Mouse (Mus musculus): Measurements from ENCODE around the gene Dcaf8. TPM values are rescaled to one million over a fixed set of nuclear protein-coding genes. Genes with fewer than 3 reads are reported as not detected.

The Dcaf8 gene
- polyA plus RNA-seq, 1 experiment, result 53.2 TPM

- Histone ChIP-seq H3K4me3 (ENCODE audit: control insufficient read depth, low read depth, low read length) (no peak overlapping the region), H3K4me1 (ENCODE audit: control insufficient read depth, insufficient read depth, low read length) (no peaks in the 10 kb centered on the region), H3K27ac (ENCODE audit: control insufficient read depth, insufficient read depth, low read depth, low read length) (no peak overlapping the region), H3K27me3 (ENCODE audit: control insufficient read depth, insufficient read depth, low read length) (no peaks in the 10 kb centered on the region), H3K36me3 (ENCODE audit: control insufficient read depth, insufficient read depth, low read length) (peaks cover 8% of the 10 kb centered on the region)
- TF ChIP-seq POLR2A (IDR thresholded peaks at IDR 0.05; ENCODE audit: control insufficient read depth, low read depth, low read length), result no peak
- no peak for TF ChIP-seq CTCF (IDR thresholded peaks at IDR 0.05; ENCODE audit: control insufficient read depth, insufficient read depth, insufficient replicate concordance, low read depth, low read length)
Observed at GRCm38 (mm10) chr1:172119720-172120119, 28.2 kb upstream of the Dcaf8 start.

- no peak overlapping the region for H3K27ac ChIP-seq (ENCODE audit: control insufficient read depth, insufficient read depth, low read depth, low read length)
- peaks cover 4% of the 10 kb centered on the region; the same call in 1 of the 2 replicates for H3K36me3 ChIP-seq (ENCODE audit: control insufficient read depth, insufficient read depth, low read length)
- TF ChIP-seq CTCF (IDR thresholded peaks at IDR 0.05; ENCODE audit: control insufficient read depth, insufficient read depth, insufficient replicate concordance, low read depth, low read length) (no peak), POLR2A (IDR thresholded peaks at IDR 0.05; ENCODE audit: control insufficient read depth, low read depth, low read length) (no peak)
- H3K4me3 ChIP-seq (ENCODE audit: control insufficient read depth, low read depth, low read length), result no peak overlapping the region
- H3K4me1 ChIP-seq (ENCODE audit: control insufficient read depth, insufficient read depth, low read length), result peaks cover 3% of the 10 kb centered on the region
- H3K27me3 ChIP-seq (ENCODE audit: control insufficient read depth, insufficient read depth, low read length), result no peaks in the 10 kb centered on the region
Observed at GRCm38 (mm10) chr1:172122671-172123070, 25.2 kb upstream of the Dcaf8 start.

DNA sequence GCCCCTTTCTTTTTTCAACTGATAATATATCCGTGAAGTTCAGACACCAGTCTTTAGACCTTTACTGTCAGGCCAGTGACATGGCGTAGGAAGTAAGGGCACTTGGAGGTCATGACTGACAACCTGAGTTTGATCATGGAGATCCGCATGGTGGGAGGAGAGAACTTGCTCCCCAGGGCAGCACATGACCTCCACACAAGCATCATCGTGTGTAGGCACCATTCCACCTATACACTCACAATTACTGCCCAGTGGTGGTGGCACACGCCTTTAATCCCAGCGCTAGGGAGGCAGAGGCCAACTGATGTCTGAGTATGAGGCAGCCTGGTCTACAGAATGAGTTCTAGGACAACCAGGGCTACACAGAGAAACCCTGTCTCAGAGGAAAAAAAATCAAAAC lies 23.3 kb upstream of the Dcaf8 start:
- H3K4me3 ChIP-seq (ENCODE audit: control insufficient read depth, low read depth, low read length), result no peak overlapping the region
- no peak for TF ChIP-seq CTCF (IDR thresholded peaks at IDR 0.05; ENCODE audit: control insufficient read depth, insufficient read depth, insufficient replicate concordance, low read depth, low read length)
- TF ChIP-seq POLR2A (IDR thresholded peaks at IDR 0.05; ENCODE audit: control insufficient read depth, low read depth, low read length), result no peak
- H3K4me1 ChIP-seq (ENCODE audit: control insufficient read depth, insufficient read depth, low read length), result peaks cover 3% of the 10 kb centered on the region
- no peaks in the 10 kb centered on the region for H3K27me3 ChIP-seq (ENCODE audit: control insufficient read depth, insufficient read depth, low read length)
- H3K27ac ChIP-seq (ENCODE audit: control insufficient read depth, insufficient read depth, low read depth, low read length), result no peak overlapping the region
- peaks cover 8% of the 10 kb centered on the region for H3K36me3 ChIP-seq (ENCODE audit: control insufficient read depth, insufficient read depth, low read length)

- Histone ChIP-seq H3K27ac (ENCODE audit: control insufficient read depth, insufficient read depth, low read depth, low read length) (peak within 1 kb of the TSS; percentile 90), H3K27me3 (ENCODE audit: control insufficient read depth, insufficient read depth, low read length) (no peaks in the 10 kb centered on the region), H3K4me3 (ENCODE audit: control insufficient read depth, low read depth, low read length) (peak within 1 kb of the TSS; percentile 100), H3K4me1 (ENCODE audit: control insufficient read depth, insufficient read depth, low read length) (peaks cover 3% of the 10 kb centered on the region), H3K36me3 (ENCODE audit: control insufficient read depth, insufficient read depth, low read length) (peaks cover 5% of the 10 kb centered on the region)
- TF ChIP-seq CTCF (IDR thresholded peaks at IDR 0.05; ENCODE audit: control insufficient read depth, insufficient read depth, insufficient replicate concordance, low read depth, low read length) (no peak), POLR2A (IDR thresholded peaks at IDR 0.05; ENCODE audit: control insufficient read depth, low read depth, low read length) (peak; percentile 68)
Observed at GRCm38 (mm10) chr1:172126376-172127347, 21.2 kb upstream of the Dcaf8 start, which contains the start of gene Pex19. Gene Pex19, plus strand, starts transcription at chr1:172126755.

GRCm38 (mm10) chr1:172127487-172127886 lies 20.4 kb upstream of the Dcaf8 start:
- TF ChIP-seq CTCF (IDR thresholded peaks at IDR 0.05; ENCODE audit: control insufficient read depth, insufficient read depth, insufficient replicate concordance, low read depth, low read length) (no peak), POLR2A (IDR thresholded peaks at IDR 0.05; ENCODE audit: control insufficient read depth, low read depth, low read length) (no peak)
- 0 out of 2 replicates have a peak overlapping the region, but pooled peaks have one; percentile 42 for H3K27ac ChIP-seq (ENCODE audit: control insufficient read depth, insufficient read depth, low read depth, low read length)
- H3K4me3 ChIP-seq (ENCODE audit: control insufficient read depth, low read depth, low read length), result peak overlapping the region; percentile 100
- H3K27me3 ChIP-seq (ENCODE audit: control insufficient read depth, insufficient read depth, low read length), result no peaks in the 10 kb centered on the region
- peaks cover 3% of the 10 kb centered on the region for H3K4me1 ChIP-seq (ENCODE audit: control insufficient read depth, insufficient read depth, low read length)
- peaks cover 5% of the 10 kb centered on the region for H3K36me3 ChIP-seq (ENCODE audit: control insufficient read depth, insufficient read depth, low read length)

- Histone ChIP-seq H3K27me3 (ENCODE audit: control insufficient read depth, insufficient read depth, low read length) (no peaks in the 10 kb centered on the region), H3K27ac (ENCODE audit: control insufficient read depth, insufficient read depth, low read depth, low read length) (no peak overlapping the region), H3K4me3 (ENCODE audit: control insufficient read depth, low read depth, low read length) (peak overlapping the region; percentile 81), H3K36me3 (ENCODE audit: control insufficient read depth, insufficient read depth, low read length) (peaks cover 6% of the 10 kb centered on the region), H3K4me1 (ENCODE audit: control insufficient read depth, insufficient read depth, low read length) (peaks cover 3% of the 10 kb centered on the region)
- TF ChIP-seq POLR2A (IDR thresholded peaks at IDR 0.05; ENCODE audit: control insufficient read depth, low read depth, low read length) (no peak), CTCF (IDR thresholded peaks at IDR 0.05; ENCODE audit: control insufficient read depth, insufficient read depth, insufficient replicate concordance, low read depth, low read length) (no peak)
Observed at GRCm38 (mm10) chr1:172128563-172128962, 19.3 kb upstream of the Dcaf8 start.

DNA sequence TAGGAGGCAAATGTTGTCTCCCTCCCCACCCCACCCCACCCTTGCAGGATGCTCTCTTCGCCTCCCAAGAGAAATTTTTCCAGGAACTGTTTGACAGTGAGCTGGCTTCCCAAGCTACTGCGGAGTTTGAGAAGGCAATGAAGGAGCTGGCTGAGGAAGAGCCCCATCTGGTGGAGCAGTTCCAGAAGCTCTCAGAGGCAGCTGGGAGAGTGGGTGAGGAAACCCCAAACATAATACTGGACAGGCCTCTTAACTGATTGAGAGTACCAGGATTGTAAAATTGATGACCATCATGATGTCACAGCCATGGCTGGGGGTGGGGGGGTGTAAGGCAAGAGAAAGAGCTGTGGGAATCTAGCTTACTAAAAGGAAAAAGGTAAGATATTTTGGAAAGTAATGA lies 18.8 kb upstream of the Dcaf8 start:
- H3K27ac ChIP-seq (ENCODE audit: control insufficient read depth, insufficient read depth, low read depth, low read length), result no peak overlapping the region
- TF ChIP-seq POLR2A (IDR thresholded peaks at IDR 0.05; ENCODE audit: control insufficient read depth, low read depth, low read length), result no peak
- no peak for TF ChIP-seq CTCF (IDR thresholded peaks at IDR 0.05; ENCODE audit: control insufficient read depth, insufficient read depth, insufficient replicate concordance, low read depth, low read length)
- no peaks in the 10 kb centered on the region for H3K27me3 ChIP-seq (ENCODE audit: control insufficient read depth, insufficient read depth, low read length)
- peak overlapping the region; percentile 81 for H3K4me3 ChIP-seq (ENCODE audit: control insufficient read depth, low read depth, low read length)
- H3K4me1 ChIP-seq (ENCODE audit: control insufficient read depth, insufficient read depth, low read length), result peaks cover 3% of the 10 kb centered on the region
- peaks cover 8% of the 10 kb centered on the region for H3K36me3 ChIP-seq (ENCODE audit: control insufficient read depth, insufficient read depth, low read length)
